Mouse (Mus musculus) heart, postnatal 0 days (tissue): ENCODE results near the gene Krt23.

Source experiments
- CTCF ChIP-seq: IDR thresholded peaks from 2 replicates; pipeline ENCODE4 v1.5.1; 2016; ENCODE audit warnings: antibody characterized with exemption, control low read depth, low read depth
- EP300 ChIP-seq: IDR thresholded peaks from 2 replicates; pipeline ENCODE4 v1.6.1; 2016; ENCODE audit warnings: antibody characterized with exemption, low read depth

DNA sequence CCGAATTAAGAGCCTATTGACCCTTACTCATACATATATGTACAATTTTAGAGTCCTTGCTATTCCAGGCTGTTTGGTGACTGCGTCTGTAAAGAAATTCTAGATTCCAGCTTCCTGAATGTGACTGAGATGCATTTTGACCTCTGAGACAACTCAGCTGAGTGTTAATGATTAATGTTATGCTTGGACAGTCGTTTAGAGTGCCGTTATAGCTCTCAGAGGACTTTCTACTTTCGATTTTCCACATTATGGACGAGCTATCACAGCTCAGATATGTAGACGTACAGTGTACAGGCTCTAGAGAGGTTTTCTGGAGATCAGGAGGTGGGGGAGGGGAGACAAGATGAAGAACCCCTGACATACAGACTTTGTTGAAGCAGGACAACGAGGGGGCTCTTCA lies 51.7 kb downstream of the Krt23 start:
- TF ChIP-seq CTCF (no peak), EP300 (no peak)
